Mouse (Mus musculus) cerebellum, postnatal 25 days (tissue): ENCODE measurements around the gene Asb2.

Experiments
- DNase-seq, 2 experiments: peaks; one replicate each; pipeline ENCODE4 v3.0.0; 2021; ENCODE audit warnings: mixed read lengths in 2 of 2

The Asb2 gene

DNA sequence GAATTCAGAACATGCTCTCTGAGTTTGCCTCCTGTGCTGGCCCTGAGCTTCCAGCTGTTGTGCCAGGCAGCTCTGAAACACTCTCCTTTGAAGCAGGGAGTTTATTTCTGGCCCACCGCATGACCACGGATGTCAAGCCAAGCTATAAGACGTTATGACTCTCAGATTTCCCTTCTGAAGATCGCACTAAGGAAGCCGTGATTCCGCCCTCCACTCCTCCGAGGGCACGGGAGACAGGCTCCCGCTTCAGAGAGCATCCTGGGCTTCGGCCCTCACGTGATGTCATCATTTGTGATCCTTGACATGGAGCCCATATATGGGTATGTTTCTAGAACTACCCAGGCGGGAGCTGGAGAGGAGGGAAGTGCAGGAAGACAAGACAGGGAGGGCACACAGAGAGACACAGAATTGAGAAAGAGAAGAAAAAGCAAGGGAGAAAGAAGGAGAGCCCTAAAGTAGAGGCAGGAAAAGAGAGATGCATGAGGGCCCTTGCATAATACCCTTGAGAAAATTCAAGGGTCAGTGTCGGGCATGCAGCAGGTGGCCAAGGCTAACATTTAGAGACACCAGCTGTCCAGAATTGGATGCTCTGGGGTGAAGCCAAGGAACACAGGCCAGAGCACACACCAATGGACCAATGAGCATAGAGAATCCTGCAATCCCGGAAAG is at the start of gene Asb2:
Asb2 (minus strand) TSS at position 256 of the 669 bp plus-strand sequence.
- no peak for DNase-seq

DNA sequence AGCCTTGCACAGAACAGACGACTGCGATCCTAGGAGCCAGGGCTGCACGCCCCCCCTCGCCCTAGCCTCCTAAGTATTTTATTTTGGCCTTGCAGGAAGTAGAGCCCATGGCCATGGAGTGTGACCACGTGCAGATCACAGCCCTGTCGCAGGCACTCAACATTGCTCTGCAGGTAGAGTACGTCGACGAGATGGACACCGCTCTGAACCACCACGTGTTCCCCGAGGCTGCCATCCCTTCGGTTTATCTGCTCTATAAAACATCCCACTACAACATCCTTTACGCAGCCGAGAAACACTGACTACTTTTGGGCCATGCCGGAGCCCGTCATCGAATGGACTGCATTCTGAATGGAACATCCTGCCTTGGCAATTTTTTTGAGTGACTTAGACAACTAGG is 48.3 kb upstream of the Asb2 start:
- no peak for DNase-seq

DNA sequence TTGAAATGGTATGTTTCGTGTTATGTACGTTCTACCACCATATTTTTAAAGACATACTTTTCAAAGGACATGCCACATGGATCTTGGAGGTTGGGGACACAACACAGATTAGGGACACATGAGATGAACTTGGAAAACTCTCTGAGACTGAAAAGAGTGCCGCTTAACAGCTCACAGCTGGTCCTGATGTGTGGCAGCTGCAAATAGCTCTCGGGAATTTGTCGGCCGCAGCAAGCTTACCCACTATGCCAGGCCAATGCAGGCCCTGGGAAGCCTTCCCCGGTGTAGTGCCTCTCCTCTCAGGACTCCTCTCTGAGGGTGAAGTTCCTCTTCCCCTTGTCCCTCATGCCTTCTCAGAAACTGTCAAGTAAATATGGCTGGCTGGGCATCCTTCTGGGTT is 41.0 kb upstream of the Asb2 start:
- no peak for DNase-seq

DNA sequence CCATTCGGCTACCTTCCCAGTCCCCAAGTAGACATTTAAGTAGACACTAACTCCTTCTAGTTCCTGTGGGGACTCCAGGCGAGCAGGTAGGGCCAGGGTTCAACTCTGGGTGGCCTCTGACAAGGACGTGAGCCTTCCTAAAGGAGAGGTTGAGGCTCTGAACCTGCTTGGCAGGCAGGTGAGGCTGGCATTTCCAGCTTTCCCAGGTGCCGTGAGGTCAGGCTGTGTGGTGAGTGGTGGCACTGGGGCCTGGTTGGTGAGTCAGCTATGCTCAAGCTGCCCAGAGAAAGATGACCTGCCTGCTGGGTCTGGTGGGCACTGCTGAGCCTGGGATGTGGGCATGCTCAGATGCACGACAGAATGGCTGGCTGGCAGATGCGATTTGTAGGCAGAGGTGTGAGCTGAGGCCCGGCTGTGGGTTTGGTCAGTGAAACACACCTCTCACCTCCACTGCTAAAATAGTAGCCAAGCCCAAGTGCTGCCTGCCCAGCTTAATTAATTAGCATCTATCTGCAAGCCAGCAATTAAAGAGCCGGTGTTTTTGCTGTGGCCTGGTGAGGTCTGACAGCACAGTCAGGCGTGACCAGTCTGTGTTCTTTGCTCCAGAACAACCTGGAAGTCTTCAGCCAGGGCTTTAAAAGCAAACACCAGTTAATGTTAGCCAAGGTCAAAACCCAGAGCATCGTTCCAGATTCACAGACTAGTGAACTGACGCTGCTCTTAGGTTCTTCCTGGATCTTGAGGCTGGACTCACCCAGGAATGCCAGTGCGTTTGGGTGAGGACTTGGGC is 39.9 kb upstream of the Asb2 start:
- no peak for DNase-seq

DNA sequence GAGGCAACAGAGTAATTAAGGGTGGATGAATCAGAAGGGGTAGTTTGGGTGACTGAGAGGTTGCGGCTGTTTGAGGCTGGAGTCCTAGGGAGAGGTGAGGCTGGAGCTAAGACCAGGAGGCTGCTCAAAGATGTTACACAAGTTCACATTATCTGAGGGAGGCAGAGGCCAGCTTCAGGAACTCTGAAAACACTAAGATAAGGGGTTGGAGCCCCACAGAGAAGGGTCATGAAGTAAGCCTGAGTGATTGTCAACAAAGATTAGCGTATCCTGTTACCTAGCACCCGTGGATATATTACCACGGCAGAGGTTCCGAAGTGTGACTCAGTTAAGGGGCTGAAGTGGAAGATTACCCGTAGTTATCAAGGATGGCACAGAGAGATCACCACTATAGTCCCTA is 37.7 kb upstream of the Asb2 start:
- no peak for DNase-seq

DNA sequence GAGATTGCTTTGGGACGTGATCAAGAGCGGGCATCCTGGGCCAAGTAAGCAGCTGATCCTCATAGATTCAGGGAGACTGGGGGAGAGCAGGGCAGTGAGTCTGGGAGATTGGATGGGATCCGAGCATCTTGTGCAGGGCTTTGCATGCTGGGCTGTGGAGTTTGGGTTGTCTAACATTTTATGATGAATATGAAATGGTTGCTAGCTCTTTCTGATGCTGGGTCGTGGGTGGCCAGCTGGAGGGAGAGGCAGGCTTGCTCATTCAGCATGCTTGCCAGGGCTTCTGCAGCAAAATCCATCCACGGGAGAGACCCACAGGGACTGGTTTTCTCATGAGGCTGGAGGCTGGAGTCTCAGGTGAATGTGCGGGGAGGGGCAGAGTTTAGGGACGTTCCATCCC is 35.3 kb upstream of the Asb2 start:
- no peak for DNase-seq

DNA sequence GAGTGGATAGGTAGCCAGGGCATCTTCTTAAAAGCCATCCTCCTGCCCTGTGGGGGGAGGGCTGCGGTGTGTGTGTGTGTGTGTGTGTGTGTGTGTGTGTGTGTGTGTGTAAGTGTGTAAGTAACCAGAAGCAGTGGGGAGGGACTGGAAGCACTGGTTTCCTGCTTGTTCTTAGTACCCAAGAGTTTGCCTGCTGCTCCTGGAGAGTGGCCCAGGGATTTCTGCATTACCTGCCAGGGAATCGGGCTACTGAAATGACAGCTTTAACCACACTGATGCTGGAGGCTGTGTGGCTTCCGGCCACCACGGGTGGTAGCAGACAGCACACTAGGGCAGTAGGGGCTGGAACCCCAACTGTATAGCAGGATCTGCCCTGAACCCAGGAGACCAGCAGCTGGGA is 34.2 kb upstream of the Asb2 start:
- peak in 1 of 2 experiments; percentile 40 for DNase-seq

DNA sequence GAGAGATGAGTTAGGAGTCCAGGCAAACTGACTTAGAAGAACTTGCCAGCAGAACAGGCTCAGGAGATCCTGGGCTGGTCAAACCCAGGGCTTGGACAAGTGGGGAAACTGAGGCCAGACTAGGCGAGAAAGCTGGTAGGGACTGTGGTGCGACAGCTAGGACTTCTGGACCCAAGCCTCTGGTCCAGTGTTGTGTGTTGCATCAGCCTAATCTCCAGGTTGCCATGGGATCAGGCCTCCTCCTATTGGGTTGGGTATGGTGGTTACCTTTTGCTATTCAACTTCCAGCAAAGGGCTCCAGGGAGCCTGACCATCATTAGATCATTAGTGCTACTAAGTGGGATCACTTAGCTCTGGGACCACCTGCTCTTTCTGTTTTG is 33.5 kb upstream of the Asb2 start:
- no peak for DNase-seq

DNA sequence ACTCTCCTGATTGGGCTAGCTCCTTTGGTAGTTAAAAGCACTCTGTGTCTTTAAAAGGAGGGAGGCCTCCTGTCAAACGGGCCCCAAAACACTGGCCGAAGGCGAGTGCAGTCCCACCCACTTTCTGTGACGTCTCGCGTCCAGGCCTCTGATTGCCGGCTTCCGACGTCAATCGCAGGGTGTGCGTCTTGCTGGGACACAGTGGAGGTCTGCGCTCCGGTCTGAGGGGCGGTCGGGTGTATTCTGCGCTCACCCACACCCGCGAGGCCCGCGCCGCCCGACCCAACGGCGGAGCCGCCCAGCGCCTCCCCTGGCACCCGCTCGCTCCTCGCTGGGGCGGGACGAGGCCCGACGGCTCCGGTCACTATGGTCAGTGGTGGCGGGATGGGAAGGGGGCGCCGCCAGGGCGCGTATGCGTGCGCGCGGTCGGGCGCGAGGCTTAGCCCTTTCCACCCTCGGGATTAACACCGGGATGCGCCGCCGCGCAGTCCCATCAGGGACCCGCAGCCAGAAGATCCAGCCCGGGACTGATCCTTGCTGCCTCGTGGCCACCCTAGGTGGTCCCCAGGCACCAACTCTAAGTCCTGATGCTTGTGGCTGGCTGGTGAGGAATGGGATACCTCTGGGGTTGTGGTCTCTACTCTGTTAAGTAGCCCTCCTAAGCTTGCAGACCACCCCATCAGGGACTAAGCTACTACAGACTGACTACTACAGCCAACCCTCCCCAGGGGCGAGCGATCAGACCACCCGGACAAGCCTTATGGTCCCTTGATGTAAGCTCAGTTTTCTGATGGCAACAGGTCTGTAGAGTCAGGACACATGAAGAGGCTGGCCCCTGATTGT is 32.9 kb upstream of the Asb2 start, which contains the start of gene Otub2:
Otub2 (plus strand) TSS at position 178 of the 843 bp plus-strand sequence.
- DNase-seq: peak; percentile 97 to 98

DNA sequence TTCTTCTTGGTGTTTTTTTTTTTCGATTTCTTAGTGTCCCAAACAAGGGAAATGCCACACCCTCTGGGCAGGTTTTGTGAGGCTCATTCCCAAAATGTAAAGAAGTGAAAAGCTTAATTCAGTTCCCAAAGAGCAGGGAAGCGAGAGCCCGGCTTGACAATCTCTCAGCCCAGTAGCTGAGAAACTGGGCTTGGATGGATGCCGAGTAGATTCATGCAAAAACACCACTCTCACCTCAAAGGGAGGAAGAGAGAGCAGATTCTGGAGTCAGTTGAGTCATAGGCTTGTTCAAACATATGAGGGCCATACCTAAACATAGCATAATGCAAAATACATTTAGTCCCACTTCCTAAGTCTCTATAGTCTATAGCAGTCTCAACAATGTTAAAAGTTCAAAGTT is 24.4 kb upstream of the Asb2 start:
- DNase-seq: no peak

DNA sequence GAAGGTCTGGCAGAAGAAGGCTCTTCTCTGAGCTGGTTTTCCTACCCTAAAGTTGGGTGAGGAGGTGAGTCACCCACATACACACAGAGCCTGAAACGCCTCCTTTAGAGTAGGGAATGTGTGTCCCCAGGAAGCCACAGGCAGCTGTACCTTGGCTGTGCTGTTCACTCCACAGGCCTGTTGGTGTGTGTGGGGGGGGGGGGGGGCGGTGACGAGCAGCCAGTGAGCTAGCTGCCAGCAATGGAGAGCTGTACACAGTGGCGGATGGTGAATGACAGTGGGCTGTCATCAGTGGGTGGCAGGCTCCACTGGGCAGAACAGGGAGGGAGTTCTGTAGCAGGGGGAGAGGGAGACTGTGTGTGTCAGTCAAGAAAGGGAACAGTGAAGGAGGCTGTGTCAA is 21.0 kb upstream of the Asb2 start:
- no peak for DNase-seq

DNA sequence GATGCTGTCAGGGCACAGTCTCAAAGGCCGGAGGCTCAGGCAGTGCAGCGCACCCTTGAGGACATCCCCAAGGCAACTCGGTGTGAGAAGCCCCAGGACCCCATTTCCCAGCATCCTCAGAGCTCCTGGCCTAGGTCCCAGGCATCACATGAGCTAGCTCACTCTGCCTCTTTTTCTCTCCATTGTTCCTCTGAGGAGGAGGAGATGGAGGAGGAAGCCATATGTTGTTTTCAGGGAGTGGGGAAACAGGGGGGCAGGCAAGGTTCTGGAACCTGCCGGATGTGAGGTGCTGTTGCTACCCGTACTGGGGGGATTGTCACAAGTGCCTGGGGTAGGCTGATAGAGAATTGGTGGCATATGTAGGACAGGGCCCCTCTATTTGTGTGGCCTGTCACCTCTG is 20.3 kb upstream of the Asb2 start:
- no peak for DNase-seq

DNA sequence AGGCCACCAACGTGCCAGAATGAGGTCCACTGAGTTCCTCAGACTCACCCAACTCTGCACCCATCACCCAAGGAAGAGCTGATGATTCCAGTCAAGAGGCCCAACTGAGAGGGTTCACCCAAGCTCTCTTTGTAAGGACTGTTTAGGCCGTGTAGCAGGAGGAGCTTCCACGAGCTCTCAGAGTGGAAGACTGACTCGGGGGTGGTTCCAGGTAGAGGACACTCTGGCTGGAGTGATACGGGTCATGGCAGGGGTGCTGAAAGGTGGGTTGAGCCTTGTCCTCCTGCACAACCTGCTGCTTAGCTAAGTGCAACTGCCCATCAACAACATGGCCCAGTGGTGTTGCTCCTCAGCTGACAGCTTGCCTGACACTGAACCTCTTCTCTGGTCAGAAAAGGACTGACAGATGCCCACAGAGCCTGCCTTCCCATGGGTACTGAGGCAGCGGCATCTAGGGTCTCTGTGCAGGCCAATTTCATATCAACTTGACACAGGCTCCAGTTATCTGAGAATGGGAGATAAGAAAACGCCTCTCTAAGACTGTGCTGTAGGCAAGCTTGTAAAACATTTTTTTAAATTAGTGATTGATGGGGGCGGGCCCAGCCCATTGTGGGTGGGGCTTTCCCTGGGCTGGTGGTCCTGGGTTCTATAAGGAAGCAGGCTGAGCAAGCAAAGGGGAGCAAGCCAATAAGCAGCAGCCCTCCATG is 17.9 kb upstream of the Asb2 start:
- DNase-seq: no peak

DNA sequence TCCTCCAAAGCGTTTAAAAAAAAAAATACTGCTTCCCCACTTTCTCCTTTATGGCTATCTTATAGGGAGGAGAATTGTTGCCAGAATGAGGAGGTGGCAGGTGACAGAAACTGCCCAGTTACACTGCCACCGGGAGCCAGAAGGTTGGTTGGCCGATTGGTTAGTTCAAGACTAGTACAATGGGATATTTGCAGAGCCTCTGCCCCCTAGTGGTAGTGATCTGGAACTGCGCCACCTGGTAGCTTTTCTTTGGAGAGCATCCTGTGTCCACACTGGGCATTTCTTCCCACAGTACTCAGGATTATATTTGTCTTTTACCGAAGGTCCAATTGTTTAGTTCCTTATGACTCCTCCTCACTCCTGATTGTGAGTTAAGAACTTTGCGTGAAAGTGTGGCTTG is 15.9 kb upstream of the Asb2 start:
- DNase-seq: peak; percentile 56 to 71

DNA sequence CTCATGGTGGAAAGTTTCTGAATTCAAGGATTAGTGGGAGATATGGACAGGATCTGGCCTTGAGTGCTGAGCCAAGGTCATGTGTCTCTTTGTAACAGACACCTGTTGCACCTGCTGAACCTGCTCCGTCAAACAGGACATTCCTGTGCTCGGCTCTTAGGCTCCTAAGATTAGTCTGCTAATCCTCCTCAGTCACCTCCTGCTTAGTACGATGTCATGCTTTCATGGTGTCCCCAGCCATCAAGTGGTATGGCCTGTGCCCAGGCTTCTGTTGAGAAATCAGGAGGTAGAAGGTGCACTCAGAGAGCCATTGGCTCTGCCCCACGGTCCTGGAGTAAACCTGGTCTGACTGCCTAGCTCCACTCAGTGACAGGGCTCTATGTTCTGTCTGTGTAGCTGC is 15.1 kb upstream of the Asb2 start:
- no peak for DNase-seq

DNA sequence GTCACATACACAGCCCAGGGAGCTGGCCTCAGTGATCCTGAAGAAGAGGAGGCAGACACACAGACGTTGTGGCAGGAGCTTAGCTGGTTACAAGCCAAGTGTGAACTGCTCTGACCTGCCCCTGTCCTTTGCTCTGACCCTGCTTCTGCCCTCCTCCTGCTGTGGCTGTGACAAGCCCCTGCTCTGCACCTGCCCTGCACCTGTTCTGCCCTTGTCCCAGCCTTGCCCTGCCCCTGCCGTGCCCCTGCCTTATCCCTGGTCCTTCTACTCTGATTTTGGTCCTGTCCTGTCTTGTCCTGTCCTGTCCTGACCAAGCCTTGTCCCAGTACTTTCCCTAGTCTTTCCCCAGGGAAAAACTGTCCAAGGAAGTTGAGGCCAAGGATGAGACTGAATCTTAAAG is 13.0 kb upstream of the Asb2 start:
- no peak for DNase-seq

DNA sequence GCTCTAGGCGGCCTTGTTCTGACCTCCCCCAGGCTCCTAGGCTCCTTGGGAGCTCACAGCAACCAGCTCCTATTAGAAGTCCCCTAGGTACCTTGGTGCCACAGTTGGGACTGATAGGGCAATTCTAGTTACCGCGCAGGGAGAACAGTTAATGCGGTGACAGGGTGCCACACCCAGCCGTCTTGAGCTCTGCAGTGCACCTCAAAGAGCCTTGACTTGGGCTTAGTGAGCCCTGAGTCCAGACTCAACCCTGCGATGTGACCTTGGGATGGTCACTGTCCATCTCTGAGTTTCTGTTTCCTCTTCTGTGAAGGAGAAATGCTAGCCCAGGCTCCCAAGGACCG is 12.5 kb upstream of the Asb2 start:
- DNase-seq: no peak

DNA sequence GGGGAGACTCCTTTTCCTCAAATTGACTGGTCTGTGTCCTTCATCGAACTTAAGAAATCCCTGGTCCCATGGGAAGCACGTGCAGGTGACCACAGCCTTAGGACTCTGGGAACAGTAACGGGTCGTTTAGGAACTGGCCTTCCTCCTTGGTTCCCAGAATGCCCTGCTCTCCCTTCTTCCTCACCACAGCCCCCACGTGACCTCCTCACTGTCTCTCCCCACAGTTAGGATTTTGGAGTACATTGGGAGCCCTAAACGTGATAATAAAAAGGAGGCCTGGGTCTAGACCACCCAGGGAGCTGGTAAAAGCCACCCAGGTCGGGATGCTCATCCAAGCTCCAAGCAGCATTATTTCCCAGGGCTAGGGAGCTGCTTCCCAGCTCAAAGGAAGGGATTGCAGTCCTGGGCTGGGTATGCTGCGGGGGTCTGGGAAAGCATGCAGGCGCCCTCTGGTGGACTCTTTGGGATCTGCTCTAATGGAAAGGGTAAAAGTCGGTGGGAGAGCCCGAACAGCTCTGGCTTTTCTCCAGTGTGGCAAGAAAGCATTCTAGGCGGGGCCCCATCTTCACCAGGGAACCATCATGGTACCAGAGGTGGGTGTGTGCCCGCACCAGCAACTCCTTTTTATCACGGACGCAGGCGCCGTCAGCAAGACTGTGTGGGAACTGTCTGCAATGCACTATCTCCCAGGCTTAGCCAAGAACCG is 12.0 kb upstream of the Asb2 start:
- DNase-seq: peak; percentile 67 to 80

DNA sequence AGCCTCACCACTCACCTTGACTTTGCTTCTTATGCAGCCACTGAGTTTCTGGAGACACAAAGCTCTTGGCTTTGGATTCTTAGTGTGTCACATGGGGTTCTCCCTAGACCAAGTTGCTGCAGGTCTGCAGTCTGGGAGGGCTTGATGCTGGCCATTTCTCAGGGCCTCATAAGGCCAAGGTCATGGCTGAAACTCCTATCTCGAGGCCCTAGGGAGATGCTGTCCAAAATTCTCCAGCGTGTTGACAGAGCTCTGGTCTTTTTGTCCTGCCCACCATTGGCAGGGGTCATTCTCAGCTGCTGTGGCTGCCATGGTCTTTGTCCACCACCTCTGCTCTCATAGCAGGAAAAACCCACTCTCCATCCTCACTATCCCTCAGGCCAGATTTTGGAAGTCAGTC is 11.4 kb upstream of the Asb2 start:
- no peak for DNase-seq

DNA sequence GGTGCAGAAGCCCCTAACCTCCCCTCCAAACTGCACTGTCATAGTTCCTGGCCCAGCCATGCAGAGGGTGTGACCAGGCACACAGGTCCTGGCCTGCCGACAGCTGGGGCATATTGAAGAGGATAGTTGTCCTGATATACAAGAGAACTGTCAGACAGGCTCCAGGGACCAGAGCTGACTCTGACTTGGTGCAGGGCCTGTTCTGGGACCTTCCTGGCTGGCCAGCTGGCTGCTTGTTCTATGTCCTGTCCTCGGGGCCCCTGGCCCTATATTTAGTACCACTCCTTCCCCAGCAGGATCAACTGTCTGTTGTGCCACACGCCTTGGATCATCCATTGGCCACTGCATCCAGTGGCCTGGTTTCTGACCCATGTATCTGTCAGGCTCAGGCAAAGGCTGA is 6.5 kb upstream of the Asb2 start:
- no peak for DNase-seq

DNA sequence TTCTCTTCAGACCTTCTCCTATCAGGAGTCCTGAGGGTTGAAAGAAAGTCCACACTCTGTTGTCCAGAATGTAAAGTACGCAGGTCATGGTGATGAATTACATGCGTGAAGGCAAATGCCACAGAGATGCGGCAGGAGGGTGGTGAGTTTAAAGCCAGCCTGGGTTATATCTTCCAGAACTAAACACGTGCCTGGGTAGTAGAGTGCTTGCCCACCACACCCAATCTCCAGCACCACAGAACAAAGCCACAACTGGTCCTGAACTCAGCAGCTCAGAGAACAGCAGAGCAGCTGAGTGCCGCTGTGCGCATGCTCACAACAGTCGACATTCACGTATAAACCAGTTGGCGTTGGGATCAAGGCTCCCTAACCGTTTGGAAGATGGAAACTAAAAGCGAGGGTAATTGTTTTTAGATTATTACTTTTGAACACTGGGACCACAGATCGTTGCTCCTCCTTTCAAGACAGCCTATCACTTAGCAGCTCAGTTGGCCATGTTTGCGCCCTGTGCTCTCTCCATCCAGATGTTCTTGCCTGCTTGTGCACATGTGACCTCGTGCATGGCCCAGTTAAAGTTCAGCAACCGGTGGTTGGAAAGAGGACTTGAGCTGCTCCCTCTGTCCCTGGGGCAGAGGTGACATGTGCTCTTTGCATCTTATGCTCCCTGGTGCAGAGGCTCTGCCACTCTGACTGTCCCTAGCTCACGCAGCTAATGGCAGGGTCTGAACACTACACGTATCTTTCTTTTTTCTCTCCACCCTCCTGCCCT is 5.9 kb upstream of the Asb2 start:
- DNase-seq: no peak

DNA sequence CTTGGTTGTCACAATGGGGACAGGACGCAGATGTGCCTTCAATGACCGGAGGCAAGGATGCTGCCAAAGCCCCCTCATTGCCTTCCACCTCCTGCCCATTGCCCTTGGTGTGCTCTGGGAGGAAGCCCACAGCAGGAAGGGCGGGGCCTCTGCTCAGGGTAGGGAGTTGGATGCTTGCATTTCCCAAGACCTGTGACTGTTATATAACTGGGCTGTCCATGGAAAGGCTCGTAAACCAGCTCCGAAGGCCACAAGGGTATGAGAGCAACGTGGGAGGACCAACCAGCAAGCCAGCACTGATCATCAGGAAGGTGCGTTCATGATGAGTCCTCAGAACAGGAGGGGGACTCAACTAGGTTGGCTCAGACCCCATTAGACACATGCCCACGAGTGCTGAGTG is 5.0 kb upstream of the Asb2 start:
- DNase-seq: no peak
